Mouse (Mus musculus) embryonic facial prominence, embryonic 10.5 days (tissue): ENCODE results near the gene 6030408B16Rik. TPM values are rescaled to one million over a fixed set of nuclear protein-coding genes. Genes with fewer than 3 reads are reported as not detected.
"Not testable (repeated sequence)": the region's sequence is repeated elsewhere in the genome, so short reads cannot be mapped to it uniquely, and the experiment has no call there.

ENCODE experiments used
- DNase-seq: peaks from one replicate; pipeline ENCODE4 v3.0.0-alpha.2; 2017; ENCODE audit warnings: low spot score
- H3K27ac ChIP-seq: fragments of 300-500 bp; sonication (generic); replicated peaks from 2 replicates; pipeline ENCODE4 v1.5.1; 2016; ENCODE audit warnings: mild to moderate bottlenecking
- H3K27me3 ChIP-seq: fragments of 300-500 bp; sonication (generic); replicated peaks from 2 replicates; pipeline ENCODE4 v1.6.1; 2016; ENCODE audit warnings: low read depth, mild to moderate bottlenecking; ENCODE audit not compliant: poor library complexity, severe bottlenecking
- H3K36me3 ChIP-seq: fragments of 300-500 bp; sonication (generic); replicated peaks from 2 replicates; pipeline ENCODE4 v1.6.1; 2016; ENCODE audit warnings: mild to moderate bottlenecking, moderate library complexity
- H3K4me1 ChIP-seq: fragments of 300-500 bp; sonication (generic); 2 replicates; pipeline ENCODE4 v1.6.1; 2016
- H3K4me3 ChIP-seq: fragments of 300-500 bp; sonication (generic); 2 replicates; pipeline ENCODE4 v1.5.1; 2016; ENCODE audit warnings: mild to moderate bottlenecking, moderate library complexity
- H3K9me3 ChIP-seq: fragments of 300-500 bp; sonication (generic); 2 replicates; pipeline ENCODE4 v1.6.1; 2016; ENCODE audit warnings: mild to moderate bottlenecking
- WGBS: fragments of 180-500 bp; shearing (Covaris S2); methylation state at CpG from one replicate; pipeline ENCODE4 v1.1.7; 2016; 5-methylcytosine and 5-hydroxymethylcytosine counted together
- polyA plus RNA-seq: library from polyadenylated mRNA; unstranded; fragments of >200 nt; fragmentation: Nextera tagmentation; extraction: Ambion mirVana; gene quantifications from 2 replicates; pipeline ENCODE4 v1.2.1, GENCODE M21; 2016

6030408B16Rik gene
- polyA plus RNA-seq, 1 experiment from 2014 or later = 0.71 TPM

DNA sequence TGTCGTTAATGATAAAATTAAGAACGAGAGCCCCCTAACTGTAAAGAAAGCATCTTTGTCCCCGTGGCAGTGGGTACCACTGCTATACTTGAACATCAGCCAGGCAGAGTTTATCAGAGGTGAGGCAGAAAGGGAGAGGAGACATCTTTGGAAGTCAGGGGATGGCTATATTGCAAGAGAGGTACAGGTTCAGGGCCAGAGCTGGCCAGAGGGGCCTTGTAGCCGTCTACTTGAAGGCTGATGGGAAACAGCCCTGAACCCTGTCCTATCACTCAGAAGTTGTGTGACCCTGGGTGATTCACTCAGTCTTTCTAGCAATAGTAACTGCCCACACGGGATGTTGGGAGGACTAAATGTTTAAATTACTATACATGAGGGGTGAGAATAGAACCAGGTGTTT lies 28.1 kb downstream of the 6030408B16Rik start:
- 71% methylated on average over 5 of the region's 5 CpGs for WGBS

DNA sequence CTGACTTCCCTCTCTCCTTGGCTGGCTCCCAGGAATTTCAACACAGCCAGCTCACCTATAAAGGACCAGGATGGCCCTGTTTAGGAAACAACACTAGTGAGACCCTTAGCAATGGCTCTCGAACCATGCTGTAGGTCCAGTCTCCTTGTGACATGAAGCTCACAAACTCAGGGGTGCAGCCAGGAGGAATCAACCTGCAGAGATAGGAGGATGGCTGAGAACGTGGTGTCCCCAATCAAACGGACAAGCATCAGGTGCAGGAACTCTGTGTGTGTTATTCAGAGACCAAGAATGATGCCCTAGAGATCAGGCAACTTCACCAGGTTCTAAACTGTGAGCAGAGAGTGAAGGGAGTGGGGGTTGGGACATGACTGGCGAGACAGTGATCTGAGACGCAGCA lies 29.1 kb downstream of the 6030408B16Rik start:
- Histone ChIP-seq H3K4me1 (peaks cover 33% of the 10 kb centered on the region), H3K27ac (no peak overlapping the region), H3K9me3 (0 out of 2 replicates have a peak, but pooled peaks cover 2% of the 10 kb centered on the region), H3K27me3 (no peaks in the 10 kb centered on the region; the same call in 1 of the 2 replicates), H3K4me3 (no peak overlapping the region), H3K36me3 (no peaks in the 10 kb centered on the region)
- DNase-seq = no peak
- WGBS = 87% methylated on average over 5 of the region's 5 CpGs

More for the DNA sequence above, 28.1 kb downstream of the 6030408B16Rik start:
- Histone ChIP-seq H3K27ac (no peak overlapping the region), H3K36me3 (no peaks in the 10 kb centered on the region), H3K4me1 (peaks cover 42% of the 10 kb centered on the region), H3K9me3 (0 out of 2 replicates have a peak, but pooled peaks cover 2% of the 10 kb centered on the region), H3K4me3 (no peak overlapping the region), H3K27me3 (no peaks in the 10 kb centered on the region; the same call in 1 of the 2 replicates)
- no peak for DNase-seq

DNA sequence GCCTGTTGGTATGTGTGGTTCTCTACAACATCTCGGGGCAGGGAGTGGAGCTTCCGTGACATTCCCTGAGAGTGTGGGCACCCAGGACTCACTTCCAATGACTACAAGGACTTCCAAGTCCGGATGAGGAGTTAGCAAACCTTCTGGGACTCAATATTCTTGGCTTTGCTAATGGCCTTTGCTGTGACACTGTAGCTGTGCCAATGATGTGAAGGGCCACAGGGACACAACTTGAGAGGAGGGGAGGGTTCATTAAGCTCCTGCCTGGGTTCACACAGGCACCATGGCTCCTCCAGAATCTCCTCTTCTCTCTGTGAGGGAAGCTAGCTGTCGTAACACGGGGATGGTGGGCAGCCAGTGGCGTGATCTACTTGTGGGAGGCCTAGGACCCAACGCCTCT lies 29.6 kb downstream of the 6030408B16Rik start:
- Histone ChIP-seq H3K27ac (no peak overlapping the region), H3K9me3 (0 out of 2 replicates have a peak, but pooled peaks cover 2% of the 10 kb centered on the region), H3K27me3 (no peaks in the 10 kb centered on the region; the same call in 1 of the 2 replicates), H3K4me1 (peaks cover 34% of the 10 kb centered on the region), H3K4me3 (no peak overlapping the region), H3K36me3 (no peaks in the 10 kb centered on the region)
- WGBS = 91% methylated on average over 7 of the region's 7 CpGs
- DNase-seq = no peak

- no peak for DNase-seq
Observed at GRCm38 (mm10) chr15:101323511-101323910, 30.5 kb downstream of the 6030408B16Rik start.

GRCm38 (mm10) chr15:101324409-101324808 lies 31.4 kb downstream of the 6030408B16Rik start:
- H3K27ac ChIP-seq, H3K9me3 ChIP-seq, H3K36me3 ChIP-seq, DNase-seq, H3K27me3 ChIP-seq, H3K4me3 ChIP-seq: not testable (repeated sequence)
- H3K4me1 ChIP-seq = peaks cover 35% of the 10 kb centered on the region

More at GRCm38 (mm10) chr15:101323511-101323910, 30.5 kb downstream of the 6030408B16Rik start:
- Histone ChIP-seq H3K27me3 (no peaks in the 10 kb centered on the region; the same call in 1 of the 2 replicates), H3K9me3 (0 out of 2 replicates have a peak, but pooled peaks cover 2% of the 10 kb centered on the region), H3K4me1 (peaks cover 36% of the 10 kb centered on the region), H3K36me3 (no peaks in the 10 kb centered on the region), H3K4me3 (no peak overlapping the region), H3K27ac (no peak overlapping the region)
- 94% methylated on average over 5 of the region's 5 CpGs for WGBS

GRCm38 (mm10) chr15:101325991-101326534 lies 33.1 kb downstream of the 6030408B16Rik start:
- 0 out of 2 replicates have a peak, but pooled peaks cover 2% of the 10 kb centered on the region for H3K9me3 ChIP-seq
- WGBS = 39% methylated on average over 10 of the region's 10 CpGs
- no peak overlapping the region for H3K27ac ChIP-seq
- no peak overlapping the region for H3K4me3 ChIP-seq
- H3K4me1 ChIP-seq = peaks cover 25% of the 10 kb centered on the region
- H3K27me3 ChIP-seq = no peaks in the 10 kb centered on the region; the same call in 1 of the 2 replicates
- no peaks in the 10 kb centered on the region for H3K36me3 ChIP-seq
- DNase-seq = no peak

- WGBS = 6% methylated on average over 6 of the region's 6 CpGs
Observed at GRCm38 (mm10) chr15:101327282-101327681, 34.3 kb downstream of the 6030408B16Rik start.

GRCm38 (mm10) chr15:101328876-101329563 lies 36.0 kb downstream of the 6030408B16Rik start:
- no peak for DNase-seq
- no peaks in the 10 kb centered on the region for H3K9me3 ChIP-seq
- no peaks in the 10 kb centered on the region for H3K36me3 ChIP-seq
- peaks cover 30% of the 10 kb centered on the region for H3K4me1 ChIP-seq
- peak overlapping the region; percentile 40 for H3K27ac ChIP-seq
- H3K27me3 ChIP-seq = no peaks in the 10 kb centered on the region; the same call in 1 of the 2 replicates
- WGBS = 66% methylated on average over 3 of the region's 3 CpGs
- no peak overlapping the region for H3K4me3 ChIP-seq

More at GRCm38 (mm10) chr15:101327282-101327681, 34.3 kb downstream of the 6030408B16Rik start:
- Histone ChIP-seq H3K36me3 (no peaks in the 10 kb centered on the region), H3K9me3 (0 out of 2 replicates have a peak, but pooled peaks cover 2% of the 10 kb centered on the region), H3K27ac (no peak overlapping the region), H3K27me3 (no peaks in the 10 kb centered on the region; the same call in 1 of the 2 replicates), H3K4me1 (peaks cover 22% of the 10 kb centered on the region), H3K4me3 (no peak overlapping the region)
- DNase-seq = peak; percentile 85

- H3K36me3 ChIP-seq = no peaks in the 10 kb centered on the region
- H3K4me3 ChIP-seq = no peak overlapping the region
- H3K9me3 ChIP-seq = no peaks in the 10 kb centered on the region
- H3K27me3 ChIP-seq = no peaks in the 10 kb centered on the region; the same call in 1 of the 2 replicates
- H3K4me1 ChIP-seq = peaks cover 30% of the 10 kb centered on the region
- DNase-seq = no peak
- H3K27ac ChIP-seq = peak overlapping the region; percentile 35; the same call in 1 of the 2 replicates
- 64% methylated on average over 3 of the region's 3 CpGs for WGBS
Observed at GRCm38 (mm10) chr15:101329564-101329892, 36.5 kb downstream of the 6030408B16Rik start.

- no peak for DNase-seq
- 78% methylated on average over 4 of the region's 4 CpGs for WGBS
- H3K27ac ChIP-seq = peak overlapping the region; percentile 35; the same call in 1 of the 2 replicates
- H3K9me3 ChIP-seq = no peaks in the 10 kb centered on the region
- H3K4me3 ChIP-seq = no peak overlapping the region
- no peaks in the 10 kb centered on the region for H3K27me3 ChIP-seq
- no peaks in the 10 kb centered on the region for H3K36me3 ChIP-seq
- peaks cover 35% of the 10 kb centered on the region for H3K4me1 ChIP-seq
Observed at GRCm38 (mm10) chr15:101331090-101331489, 38.1 kb downstream of the 6030408B16Rik start.

- 67% methylated on average over 4 of the region's 4 CpGs for WGBS
Observed at GRCm38 (mm10) chr15:101332370-101332769, 39.4 kb downstream of the 6030408B16Rik start.

DNA sequence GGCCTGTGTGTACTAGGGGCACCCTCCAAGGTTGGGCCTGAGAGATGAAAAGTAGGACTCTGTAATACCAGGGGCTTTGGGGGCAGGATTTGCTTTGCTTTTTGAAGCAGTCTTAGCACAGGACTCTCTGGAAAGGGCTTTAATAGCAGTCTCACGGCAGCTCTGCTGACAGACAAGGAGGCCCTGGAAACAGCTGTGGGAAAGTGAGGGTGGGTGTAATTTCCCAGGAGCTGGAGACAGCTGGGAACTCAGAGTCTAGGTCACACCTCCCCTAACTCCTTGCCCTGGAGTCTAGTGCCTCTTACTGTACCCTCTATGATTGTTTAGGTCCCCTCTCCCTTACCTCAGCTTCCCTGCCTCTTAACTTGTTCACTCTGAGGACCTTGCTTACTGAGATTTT lies 40.2 kb downstream of the 6030408B16Rik start:
- 0 out of 2 replicates have a peak overlapping the region, but pooled peaks have one; percentile 40 for H3K27ac ChIP-seq
- 44% methylated on average over 1 of the region's 1 CpGs for WGBS
- H3K36me3 ChIP-seq = no peaks in the 10 kb centered on the region
- H3K4me1 ChIP-seq = peaks cover 43% of the 10 kb centered on the region
- DNase-seq = no peak
- no peaks in the 10 kb centered on the region for H3K9me3 ChIP-seq
- no peak overlapping the region for H3K4me3 ChIP-seq
- no peaks in the 10 kb centered on the region; the same call in 1 of the 2 replicates for H3K27me3 ChIP-seq

More at GRCm38 (mm10) chr15:101332370-101332769, 39.4 kb downstream of the 6030408B16Rik start:
- Histone ChIP-seq H3K9me3 (no peaks in the 10 kb centered on the region), H3K36me3 (no peaks in the 10 kb centered on the region), H3K27ac (peak overlapping the region; percentile 40; the same call in 1 of the 2 replicates), H3K4me3 (no peak overlapping the region), H3K27me3 (no peaks in the 10 kb centered on the region; the same call in 1 of the 2 replicates), H3K4me1 (peaks cover 44% of the 10 kb centered on the region)
- DNase-seq = no peak
